Mouse (Mus musculus) MEL (cell line): ENCODE data around the gene Cntd1.

Experiments used
- CHD2 ChIP-seq: IDR thresholded peaks from 2 replicates; pipeline ENCODE4 v1.6.1; 2011; ENCODE audit warnings: low read length, improper control_type of control experiment
- CTCF ChIP-seq, 3 experiments: IDR thresholded peaks in 2 of 3; conservative IDR thresholded peaks in 1 of 3; 2 replicates each; pipeline ENCODE4 v1.5.1; 2011 to 2012; ENCODE audit warnings: low read length in 3 of 3, low read depth in 2 of 3, mild to moderate bottlenecking in 2 of 3, improper control_type of control experiment in 1 of 3, inconsistent platforms in 1 of 3, mixed read lengths in 1 of 3, moderate library complexity in 1 of 3; ENCODE audit not compliant: control insufficient read depth in 1 of 3, insufficient read depth in 1 of 3, poor library complexity in 1 of 3, severe bottlenecking in 1 of 3
- GATA1 ChIP-seq: IDR thresholded peaks from 2 replicates; pipeline ENCODE4 v1.6.1; 2011; ENCODE audit warnings: low read depth, low read length, improper control_type of control experiment
- POLR2A ChIP-seq, 2 experiments: IDR thresholded peaks; 2 replicates each; pipeline ENCODE4 v1.6.1; 2011 to 2012; ENCODE audit warnings: low read length in 2 of 2, mild to moderate bottlenecking in 2 of 2, control low read depth in 1 of 2, improper control_type of control experiment in 1 of 2, low read depth in 1 of 2, moderate library complexity in 1 of 2; ENCODE audit not compliant: control insufficient read depth in 1 of 2, insufficient read depth in 1 of 2, poor library complexity in 1 of 2
- RCOR1 ChIP-seq: IDR thresholded peaks from 2 replicates; pipeline ENCODE4 v1.6.1; 2012; ENCODE audit warnings: low read depth, mild to moderate bottlenecking, inconsistent platforms, low read length, improper control_type of control experiment
- SMC3 ChIP-seq: IDR thresholded peaks from 2 replicates; pipeline ENCODE4 v1.6.1; 2011; ENCODE audit warnings: low read depth, low read length, improper control_type of control experiment
- USF1 ChIP-seq: IDR thresholded peaks from 2 replicates; pipeline ENCODE4 v1.6.1; 2014; ENCODE audit warnings: low read depth, mild to moderate bottlenecking, inconsistent platforms, low read length, improper control_type of control experiment, moderate library complexity
- ZNF384 ChIP-seq: IDR thresholded peaks from 2 replicates; pipeline ENCODE4 v1.6.1; 2012; ENCODE audit warnings: low read depth, mild to moderate bottlenecking, inconsistent platforms, low read length, improper control_type of control experiment

GRCm38 (mm10) chr11:101246702-101247012 lies 32.2 kb upstream of the Cntd1 start:
- no peak for TF ChIP-seq CTCF (IDR thresholded peaks at IDR 0.05 in 2 of 3, conservative IDR thresholded peaks at IDR 0.05 in 1 of 3; ENCODE audit: control insufficient read depth in 1 of 3, insufficient read depth in 1 of 3, low read depth in 2 of 3, low read length in 3 of 3, poor library complexity in 1 of 3, severe bottlenecking in 1 of 3)
- TF ChIP-seq SMC3: no peak
- TF ChIP-seq CHD2: no peak
- TF ChIP-seq USF1: no peak
- no peak for TF ChIP-seq GATA1
- TF ChIP-seq ZNF384: no peak
- TF ChIP-seq POLR2A (IDR thresholded peaks at IDR 0.05; ENCODE audit: control insufficient read depth in 1 of 2, insufficient read depth in 1 of 2, low read depth in 1 of 2, low read length in 2 of 2, poor library complexity in 1 of 2): no peak
- no peak for TF ChIP-seq RCOR1
